Mouse (Mus musculus) small intestine, adult 2 months (tissue): Measurements from ENCODE around the gene Il16.

Experiments
- CTCF ChIP-seq: fragments of 200-500 bp; IDR thresholded peaks from 2 replicates; pipeline ENCODE4 v1.5.1; 2012; ENCODE audit warnings: low read depth, mild to moderate bottlenecking, control low read depth, inconsistent platforms, low read length, moderate library complexity, mixed read lengths; ENCODE audit not compliant: insufficient replicate concordance, insufficient read length; ENCODE audit errors: extremely low read depth
- POLR2A ChIP-seq: fragments of 200-500 bp; IDR thresholded peaks from 2 replicates; pipeline ENCODE4 v1.6.1; 2012; ENCODE audit warnings: low read depth, mild to moderate bottlenecking, control low read depth, inconsistent platforms, low read length, moderate library complexity

- TF ChIP-seq CTCF: no peak
- no peak for TF ChIP-seq POLR2A
Measured at GRCm38 (mm10) chr7:83732781-83733180, 12.7 kb downstream of the Il16 start.
